Mouse (Mus musculus) ZHBTc4 (cell line): ENCODE results near the gene Robo2.
"Not testable (repeated sequence)": the region's sequence is repeated elsewhere in the genome, so short reads cannot be mapped to it uniquely, and the experiment has no call there.

ENCODE experiments used
- DNase-seq: peaks from one replicate; pipeline ENCODE4 v3.0.0-alpha.2; 2011; ENCODE audit warnings: low read depth, low spot score

The Robo2 gene

DNA sequence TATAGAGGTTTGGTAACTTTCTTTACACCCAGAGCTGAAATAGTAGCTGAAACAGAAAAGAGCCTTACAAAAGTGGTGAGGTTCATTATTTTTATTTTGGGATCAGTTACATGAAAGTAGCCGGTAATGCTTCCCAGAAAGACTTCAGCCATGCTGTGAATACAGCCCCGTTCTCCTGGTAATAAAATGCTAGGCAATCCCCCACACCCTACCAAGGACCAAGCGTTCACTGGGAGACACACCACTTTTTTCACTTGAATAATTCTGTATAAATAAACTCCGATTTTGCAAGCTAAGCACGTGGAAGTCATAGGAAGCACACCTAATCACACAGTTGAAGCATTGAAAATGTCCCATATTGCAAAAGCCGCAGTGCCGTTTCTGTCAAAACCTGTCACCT, 341.0 kb downstream of the Robo2 start:
- DNase-seq, result no peak

DNA sequence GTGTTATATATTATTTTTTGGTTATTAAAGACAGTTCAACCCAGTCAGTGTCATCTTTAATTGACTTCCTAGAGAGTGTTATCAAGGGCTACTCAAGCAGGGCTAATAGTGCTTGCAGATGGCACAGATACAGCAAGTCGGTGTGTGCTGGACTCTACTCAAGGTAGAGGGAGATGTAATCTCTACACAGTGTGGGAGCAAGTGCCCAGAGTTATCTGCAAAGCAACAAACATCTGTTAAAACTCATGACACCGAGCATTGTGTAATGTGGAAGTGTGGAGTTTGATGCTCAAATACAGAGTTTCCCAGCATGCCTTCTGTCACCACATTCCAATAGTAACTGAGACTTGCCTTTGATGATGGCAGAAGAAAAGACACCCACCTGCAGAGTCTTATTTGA, 345.7 kb downstream of the Robo2 start:
- DNase-seq, result no peak

DNA sequence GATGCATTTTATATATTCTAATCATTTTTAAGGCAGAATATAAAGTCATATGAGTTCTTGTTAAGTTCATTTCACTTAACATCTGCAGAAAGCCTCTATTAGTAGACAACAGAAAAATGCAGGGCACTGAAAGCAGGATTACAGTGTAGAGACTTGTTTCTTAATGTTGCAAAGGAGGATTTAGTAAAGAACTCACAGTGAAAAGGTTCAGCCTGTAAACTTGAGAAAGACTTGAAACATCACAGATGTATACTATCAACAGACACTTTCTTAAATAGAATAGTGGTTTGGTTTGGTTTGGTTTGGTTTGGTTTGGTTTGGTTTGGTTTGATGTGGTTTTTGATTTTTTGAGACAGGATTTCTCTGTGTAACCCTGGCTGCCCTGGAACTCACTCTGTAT, 349.7 kb downstream of the Robo2 start:
- DNase-seq, result no peak

DNA sequence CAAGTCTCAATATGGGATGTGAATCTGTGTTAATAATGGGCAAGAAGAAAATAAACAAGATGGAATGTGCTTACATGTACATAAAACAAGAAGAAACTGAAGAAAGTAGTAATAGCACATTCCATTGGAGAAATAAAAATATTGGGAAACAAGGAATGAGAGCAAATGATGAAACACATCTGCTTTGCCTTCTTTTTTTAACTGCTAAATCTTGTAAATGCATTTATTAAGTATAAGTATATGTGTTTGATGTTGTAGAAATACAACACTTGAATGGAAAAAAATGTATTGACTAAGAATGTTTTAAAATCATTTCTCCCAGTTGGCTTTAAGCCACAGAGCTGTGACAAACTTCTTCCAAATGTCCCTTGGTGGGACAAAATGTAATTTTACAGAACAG, 350.1 kb downstream of the Robo2 start:
- no peak for DNase-seq

DNA sequence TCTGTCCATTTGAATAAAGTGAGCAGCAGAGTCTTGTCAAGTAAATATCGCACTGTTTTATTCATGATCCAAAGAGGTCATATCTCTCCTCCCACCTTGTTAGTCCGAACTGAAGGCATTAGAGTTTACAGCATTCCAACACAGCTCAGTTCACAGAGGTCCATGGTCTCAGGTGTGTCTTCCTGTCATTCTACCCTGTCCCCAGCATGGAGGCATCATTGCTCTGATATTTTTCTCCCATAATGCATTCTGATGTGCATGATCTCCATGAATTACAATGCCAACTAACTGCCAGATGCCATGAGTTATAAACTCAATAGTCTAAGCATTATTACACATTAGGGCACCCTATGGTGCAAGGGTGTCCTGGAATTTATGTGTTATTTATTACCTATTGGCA, 354.7 kb downstream of the Robo2 start:
- DNase-seq, result no peak

DNA sequence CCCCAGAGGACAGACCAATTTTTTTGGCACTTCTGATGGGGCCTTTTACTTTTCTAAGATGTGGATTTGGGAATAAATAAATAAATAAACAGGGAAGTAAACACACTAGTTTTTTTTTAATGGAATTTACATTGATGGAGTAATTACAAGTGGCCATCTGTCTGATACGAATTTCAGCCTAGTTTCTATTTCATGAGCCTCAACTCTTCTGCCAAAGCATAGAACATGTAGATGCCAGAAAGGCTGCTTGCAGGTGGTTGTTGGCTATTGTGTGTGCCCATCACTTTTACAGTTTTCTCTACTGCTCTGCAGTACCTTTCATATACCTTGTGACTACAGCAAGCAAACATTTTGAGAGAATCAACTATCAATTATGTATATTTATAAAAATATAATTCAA, 355.4 kb downstream of the Robo2 start:
- DNase-seq, result no peak

DNA sequence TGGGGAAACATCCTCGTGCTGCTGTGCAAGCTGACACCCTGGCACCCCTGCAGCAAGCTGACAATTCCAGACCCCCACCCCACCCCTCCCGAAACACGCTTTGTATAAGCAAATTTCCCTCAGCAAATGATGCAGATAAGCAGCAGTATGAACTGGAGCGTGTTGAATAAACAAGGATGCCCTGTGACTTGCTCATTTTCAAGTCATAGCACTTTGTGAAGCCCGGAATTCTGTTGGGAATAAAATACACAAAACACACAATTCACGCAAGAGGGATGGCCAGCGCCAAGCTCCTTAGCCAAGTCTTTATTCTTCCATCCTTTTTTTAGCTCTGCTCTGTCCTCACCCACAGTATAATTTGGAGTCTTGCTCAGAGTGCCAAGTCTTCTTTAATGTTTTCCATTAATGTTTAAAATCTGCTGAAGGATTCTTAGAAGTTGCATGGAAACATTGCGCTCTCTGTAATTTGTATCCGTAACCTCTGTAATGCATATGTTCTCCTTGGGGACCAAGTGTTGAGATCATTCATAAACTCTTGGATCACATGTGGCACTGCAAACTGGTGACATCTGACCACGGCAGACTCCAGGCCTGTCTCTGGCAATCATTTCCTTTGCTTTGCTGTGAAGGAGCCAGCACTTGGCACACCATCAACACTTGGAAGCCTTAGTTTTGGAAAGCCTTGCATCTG, 356.4 kb downstream of the Robo2 start:
- DNase-seq, result no peak

DNA sequence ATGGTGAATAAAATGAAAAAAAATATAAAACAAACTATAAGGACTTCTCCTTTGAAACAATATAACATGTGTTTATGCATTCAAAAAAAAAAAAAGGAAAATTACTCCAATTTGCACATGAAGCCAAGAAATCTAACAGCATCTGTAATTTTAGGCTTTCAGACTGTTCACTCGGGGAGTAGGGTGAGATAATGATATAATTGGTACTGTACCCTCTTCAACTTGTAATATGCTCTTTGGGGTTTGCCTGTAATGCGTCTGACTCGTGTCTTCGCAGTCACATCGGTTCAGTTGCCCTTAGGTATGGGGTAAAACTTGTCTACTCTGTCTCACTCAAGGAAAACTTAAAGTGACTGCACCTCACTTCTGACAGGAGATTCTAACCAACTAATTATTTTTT, 362.2 kb downstream of the Robo2 start:
- no peak for DNase-seq

DNA sequence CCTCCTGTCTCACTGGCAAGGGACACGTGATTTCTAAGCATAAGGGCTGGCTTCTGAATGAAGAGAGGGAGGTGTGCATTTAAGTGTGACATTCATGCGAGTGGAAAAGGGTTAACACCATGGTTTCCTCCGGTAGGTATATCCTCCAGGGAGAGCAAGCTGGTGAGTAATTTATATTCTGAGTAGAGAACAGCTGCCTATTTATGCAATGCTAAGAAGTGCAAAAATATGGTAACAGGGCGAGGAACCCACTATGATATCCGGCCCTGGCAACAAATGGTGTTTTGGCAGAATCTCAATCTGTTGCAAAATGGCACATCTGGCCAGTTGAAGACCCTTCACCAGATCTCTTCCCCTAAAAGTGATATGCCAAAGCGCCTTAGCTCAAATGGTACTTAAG, 362.6 kb downstream of the Robo2 start:
- DNase-seq, result no peak

DNA sequence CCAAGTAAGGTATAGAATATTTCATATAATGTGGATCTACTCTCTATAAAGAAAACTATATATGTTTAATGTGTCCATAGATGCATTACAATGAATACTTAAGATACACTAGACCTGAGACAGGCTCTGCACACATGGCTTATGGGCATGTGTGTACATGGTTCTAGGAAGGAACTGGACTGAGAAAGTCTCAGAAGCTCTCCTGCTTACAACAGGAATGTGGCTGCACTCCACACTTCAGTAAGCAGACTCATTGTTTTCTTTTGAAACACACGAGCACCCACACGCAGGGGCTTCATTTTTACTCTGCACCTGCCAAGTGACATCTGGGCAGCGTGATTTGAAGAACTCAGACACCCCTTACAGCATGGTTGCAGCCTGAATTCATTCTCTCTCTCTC, 364.4 kb downstream of the Robo2 start:
- DNase-seq, result no peak

DNA sequence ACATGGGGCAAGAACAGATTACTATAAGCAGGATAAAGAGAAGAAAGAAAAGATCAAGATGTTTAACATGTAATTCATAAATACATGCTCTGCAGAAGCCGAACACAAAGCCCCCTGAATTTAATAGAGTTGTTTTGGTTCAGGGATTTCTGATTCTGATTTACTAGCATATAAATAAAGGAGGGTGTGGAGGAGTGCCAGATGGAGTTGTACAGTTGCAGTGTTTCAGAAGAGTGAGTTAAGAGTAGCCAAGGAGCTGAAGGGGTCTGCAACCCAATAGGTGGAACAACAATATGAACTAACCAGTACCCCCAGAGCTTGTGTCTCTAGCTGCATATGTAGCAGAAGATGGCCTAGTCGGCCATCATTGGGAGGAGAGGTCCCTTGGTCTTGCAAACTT, 370.8 kb downstream of the Robo2 start:
- DNase-seq, result not testable (repeated sequence)

DNA sequence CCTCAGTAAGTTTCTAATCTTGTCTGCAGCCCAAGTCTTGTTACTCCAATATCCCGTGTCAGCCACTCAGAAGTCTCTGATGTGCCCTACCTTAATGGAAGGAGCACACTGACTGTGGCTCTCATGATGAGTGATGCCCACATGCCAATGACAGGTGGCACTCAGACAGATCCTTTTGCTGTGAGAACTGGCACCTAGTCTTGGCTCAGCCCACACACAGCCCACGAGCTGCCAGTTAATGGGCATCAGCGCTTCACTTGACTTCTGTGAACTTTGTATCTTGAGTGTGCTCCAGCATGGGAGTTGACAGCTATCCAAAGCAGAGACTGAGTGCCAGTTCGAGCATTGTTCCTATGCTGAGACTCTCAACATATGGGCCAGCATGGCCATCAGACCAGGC, 383.8 kb downstream of the Robo2 start:
- DNase-seq, result no peak

DNA sequence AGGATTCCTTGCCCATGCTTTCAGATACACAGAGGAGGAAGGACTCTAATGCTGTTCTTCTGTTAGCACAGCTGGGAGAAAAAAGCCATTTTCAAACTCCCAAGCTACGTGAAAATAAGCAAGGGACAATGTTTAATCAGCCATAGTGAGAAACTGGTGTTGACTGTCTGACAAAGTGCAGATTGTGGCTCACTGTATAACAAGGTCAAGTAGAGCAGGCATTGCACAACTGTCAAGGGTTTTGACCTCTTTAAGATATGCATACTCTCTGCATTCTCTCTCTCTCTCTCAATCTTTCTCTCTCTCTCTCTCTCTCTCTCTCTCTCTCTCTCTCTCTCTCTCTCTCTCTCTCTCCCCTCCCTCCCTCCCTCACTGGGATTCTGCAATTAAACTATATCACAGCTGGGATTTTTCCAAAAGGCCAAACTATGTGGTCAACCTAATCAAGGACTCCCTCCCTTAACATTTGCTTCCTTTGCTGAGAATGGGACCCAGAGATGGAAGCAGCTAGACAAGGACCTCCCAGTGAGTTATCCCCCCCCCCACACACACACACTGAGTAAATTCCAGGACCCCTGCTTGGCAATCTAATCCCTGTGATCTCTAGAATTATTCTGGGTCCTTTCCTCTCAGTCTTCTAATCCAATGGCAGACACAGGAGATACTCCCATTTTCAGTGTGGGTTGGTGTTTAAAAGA, 389.2 kb downstream of the Robo2 start:
- no peak for DNase-seq

DNA sequence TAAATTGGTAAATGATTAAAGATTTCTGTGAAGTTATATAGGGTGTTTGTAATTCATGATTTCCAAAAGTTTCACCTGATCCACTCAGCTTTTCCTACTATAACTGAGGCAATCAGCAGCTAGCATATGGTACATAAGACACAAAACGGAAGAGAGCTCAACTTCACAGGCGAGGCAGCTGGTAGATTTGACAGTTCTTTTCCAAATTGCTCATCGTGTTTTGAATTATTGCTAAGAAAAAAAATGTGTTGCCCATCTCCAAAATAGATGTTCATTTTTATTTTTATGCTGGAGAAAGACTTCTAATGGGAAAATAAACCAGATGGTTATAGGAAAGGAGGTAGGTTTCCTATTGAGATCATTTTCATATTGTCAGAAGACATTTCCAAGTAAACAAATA, 405.9 kb downstream of the Robo2 start:
- DNase-seq, result no peak

DNA sequence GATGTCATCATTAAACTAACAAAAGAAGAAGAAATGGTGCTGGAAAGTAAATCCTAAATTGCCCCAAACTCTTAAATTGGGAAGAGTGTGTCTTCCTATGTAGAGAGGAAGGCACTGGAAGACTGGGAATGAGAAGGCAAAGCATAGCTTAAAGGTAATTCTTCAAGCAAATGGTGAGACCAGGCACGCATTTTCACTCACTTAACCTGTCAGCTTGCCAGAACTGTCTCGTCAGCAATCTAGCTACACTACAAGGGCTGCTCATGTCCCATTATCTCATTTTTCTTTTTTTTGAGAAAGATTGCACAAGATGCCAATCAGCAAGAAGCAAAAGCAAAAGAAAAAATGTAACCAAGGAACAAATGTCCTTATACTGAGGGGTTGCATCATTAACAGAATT, 410.3 kb downstream of the Robo2 start:
- DNase-seq, result no peak

DNA sequence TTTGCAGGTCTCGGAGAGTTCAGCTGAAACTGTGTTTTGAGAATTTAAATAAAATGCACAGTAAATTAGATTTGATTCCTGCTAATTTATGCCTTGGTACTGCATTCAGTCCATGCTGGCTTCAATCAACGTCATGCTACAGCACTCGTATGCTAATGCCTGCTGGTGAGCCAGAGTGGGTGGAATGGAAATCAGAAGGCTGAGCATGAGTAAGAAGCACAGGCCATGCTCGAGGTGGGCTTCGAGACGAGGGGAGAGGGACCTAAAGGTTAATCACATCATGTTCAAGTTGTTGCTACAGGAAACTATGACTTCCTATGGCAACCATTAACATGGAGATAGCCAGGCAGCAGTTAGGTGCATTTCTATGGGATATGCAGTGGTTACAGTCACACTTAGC, 420.4 kb downstream of the Robo2 start:
- no peak for DNase-seq

DNA sequence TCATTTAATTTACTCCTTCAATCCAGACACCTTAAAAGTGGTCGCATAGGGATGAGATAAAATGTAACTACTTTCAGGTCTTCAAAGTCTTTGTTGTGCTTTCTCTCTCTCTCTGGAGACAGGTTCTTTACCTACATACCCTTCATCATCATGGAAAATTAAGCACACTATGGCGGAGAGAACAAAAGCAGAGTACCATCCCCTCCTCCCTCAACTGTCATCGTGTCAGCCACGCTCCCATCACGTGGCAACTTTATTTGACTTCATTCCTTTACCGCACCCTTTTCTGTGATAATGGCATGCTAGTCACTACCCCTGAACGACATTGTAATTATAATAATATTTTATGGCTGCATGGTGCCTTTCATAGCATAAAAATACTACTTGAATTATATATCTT, 442.1 kb downstream of the Robo2 start:
- DNase-seq, result no peak

DNA sequence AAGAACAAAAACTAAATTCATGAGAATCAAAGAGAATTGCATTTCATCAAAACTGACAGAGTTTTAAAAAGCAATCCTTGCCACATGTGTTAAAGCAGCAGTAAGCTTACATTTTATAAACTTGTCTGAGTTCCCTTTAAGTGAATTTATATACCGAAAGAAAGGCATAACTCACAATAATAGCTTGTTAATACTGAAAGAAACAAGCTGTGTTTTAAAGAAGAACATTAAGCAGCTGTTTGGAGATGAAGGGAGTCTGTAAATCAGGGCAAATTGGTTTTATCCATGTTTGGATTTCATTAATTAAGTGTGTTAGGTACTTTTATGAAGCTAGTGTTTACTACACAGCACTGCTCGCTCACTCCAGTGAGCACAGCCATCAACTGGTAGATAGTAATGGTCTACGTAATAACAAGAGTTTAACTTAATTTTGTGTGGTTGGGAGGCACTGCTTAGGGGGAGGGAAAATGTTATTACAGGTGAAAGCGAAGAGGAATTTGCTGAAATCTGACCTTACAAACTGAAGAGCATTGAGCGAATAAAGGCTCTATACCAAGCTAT, 447.2 kb downstream of the Robo2 start:
- DNase-seq, result no peak

DNA sequence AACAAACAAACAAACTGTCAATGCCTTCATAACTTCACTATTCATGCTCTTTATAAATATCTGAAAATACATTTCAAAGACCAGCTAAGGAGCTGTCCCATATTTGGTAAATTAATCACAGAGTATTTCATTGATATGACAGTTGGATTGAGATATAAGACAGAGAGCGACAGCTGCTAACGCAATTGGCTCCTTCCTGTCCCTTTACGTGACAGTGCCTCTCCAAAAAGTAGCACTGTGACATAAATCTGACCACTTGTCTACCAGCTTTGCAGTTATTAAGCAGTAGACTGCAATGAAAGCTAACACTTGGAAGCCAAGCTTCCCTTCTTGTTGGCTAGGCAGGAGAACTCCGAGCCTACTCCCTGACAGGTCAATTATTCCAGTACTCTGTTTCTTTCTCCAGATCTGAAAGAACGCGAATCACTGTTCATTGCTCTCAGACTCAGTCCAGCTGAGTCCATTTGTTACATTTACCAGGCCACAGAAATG, 452.1 kb downstream of the Robo2 start:
- DNase-seq, result no peak

DNA sequence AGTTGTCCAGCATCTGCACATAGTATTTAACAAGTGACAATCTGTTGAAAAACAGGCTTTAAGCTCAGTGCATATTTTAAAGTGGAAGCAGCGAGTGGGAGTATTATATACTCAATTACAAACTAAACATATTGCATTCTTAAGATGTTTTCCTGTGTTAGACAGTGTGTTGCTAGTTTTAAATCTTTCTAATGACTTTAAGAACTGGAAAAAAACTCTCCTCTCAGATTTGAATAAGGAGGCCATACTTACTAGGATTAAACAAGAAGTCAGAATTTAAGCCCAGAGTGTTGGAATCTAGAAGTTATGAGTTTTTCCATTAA, 453.1 kb downstream of the Robo2 start:
- no peak for DNase-seq

DNA sequence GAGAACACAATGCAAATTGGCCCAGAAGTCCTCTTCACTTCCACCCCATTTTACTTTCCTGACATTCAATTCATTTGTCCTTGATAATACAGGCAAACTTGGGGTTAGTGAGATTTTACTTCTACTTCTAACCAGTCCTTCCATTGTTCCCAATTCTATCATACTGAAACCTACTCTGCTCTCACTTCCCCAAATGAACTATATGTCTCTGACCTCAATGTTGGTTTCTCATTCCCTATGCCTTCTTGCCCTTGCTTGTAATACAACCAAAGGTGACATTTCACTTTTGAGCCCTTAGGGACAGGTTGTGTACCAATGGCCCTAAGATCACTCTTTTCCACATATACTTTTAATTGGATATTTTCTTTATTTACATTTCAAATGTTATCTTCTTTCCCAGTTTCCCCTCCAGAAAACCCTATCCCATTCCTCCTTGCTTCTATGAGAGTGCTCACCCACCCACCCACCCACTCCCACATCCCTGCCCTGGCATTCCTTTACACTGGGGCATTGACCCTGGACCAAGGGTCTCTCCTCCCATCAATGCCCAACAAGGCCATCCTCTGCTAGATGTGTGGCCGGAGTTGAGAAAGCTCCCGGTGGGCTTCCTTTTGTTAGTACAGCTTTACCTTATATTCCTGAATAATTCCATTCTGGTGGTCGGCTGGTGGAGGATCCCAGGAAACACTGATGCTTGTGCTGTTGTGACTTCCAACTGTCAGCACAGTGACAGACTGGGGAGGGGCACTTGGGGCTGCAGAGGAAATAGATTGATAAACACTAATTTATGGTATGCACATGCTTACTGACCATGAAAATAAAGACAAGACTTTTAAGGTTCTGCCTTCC, 453.7 kb downstream of the Robo2 start:
- DNase-seq, result no peak

DNA sequence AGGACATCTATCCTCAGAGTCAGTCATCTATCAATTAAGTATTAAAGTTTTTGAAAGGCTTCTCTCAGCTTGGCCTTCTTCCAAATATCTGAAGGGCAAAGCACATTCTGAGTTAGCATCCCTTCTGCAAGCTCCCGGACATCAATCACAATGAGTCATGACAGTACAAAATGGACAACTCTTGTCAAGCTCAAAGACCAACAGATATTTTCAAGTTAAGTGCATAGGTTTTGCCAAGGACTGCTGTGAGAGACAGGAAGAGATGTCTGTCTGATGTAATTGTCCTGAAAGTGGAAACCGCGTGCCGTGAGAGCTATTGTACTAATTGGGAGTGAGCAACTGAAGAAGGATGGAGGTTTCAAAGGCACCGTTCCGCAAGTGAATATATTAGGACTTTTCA, 465.5 kb downstream of the Robo2 start:
- DNase-seq, result no peak

DNA sequence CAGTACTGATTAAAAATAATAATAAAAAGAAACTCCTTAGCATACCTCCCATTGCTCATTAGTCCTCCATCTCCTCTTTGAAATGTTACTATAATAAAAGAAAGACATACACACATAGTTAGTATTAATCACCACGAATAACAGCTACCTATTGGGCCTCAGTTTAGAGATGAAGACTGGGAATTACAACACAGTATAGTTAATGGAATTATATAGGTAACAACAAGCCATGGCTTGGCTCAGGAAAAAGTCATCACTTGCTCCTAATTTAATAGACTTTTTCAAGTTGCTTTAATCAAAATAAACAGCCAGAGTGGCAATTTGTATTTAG, 471.4 kb downstream of the Robo2 start:
- no peak for DNase-seq
